Mouse (Mus musculus) hindbrain, postnatal 0 days (tissue): Measurements from ENCODE around the gene Rgs6. TPM values are rescaled to one million over a fixed set of nuclear protein-coding genes. Genes with fewer than 3 reads are reported as not detected.
A peak's percentile ranks its signal among the peaks of the same experiment; 100 is the strongest.

Experiments
- ATAC-seq: fragments of 200-750 bp; cut with Nextera tagmentation; 2 replicates; pipeline ENCODE4 v1.8.0; 2017; ENCODE audit warnings: mild to moderate bottlenecking, moderate TSS enrichment, moderate library complexity
- DNase-seq: peaks from one replicate; pipeline ENCODE4 v3.0.0-alpha.2; 2015; ENCODE audit warnings: low spot score
- H3K27ac ChIP-seq: fragments of 300-500 bp; sonication (generic); 2 replicates; pipeline ENCODE4 v1.5.1; 2014; ENCODE audit warnings: mild to moderate bottlenecking
- H3K27me3 ChIP-seq: fragments of 300-500 bp; sonication (generic); 2 replicates; pipeline ENCODE4 v1.6.1; 2014; ENCODE audit warnings: low read length, mixed read lengths; ENCODE audit not compliant: insufficient read depth
- H3K36me3 ChIP-seq: fragments of 300-500 bp; sonication (generic); 2 replicates; pipeline ENCODE4 v1.6.1; 2014; ENCODE audit warnings: low read length, mixed read lengths; ENCODE audit not compliant: insufficient read depth
- H3K4me1 ChIP-seq: fragments of 300-500 bp; sonication (generic); 2 replicates; pipeline ENCODE4 v1.6.1; 2014; ENCODE audit warnings: antibody characterized with exemption, low read length, mixed read lengths; ENCODE audit not compliant: insufficient read depth
- H3K4me2 ChIP-seq: fragments of 300-500 bp; sonication (generic); 2 replicates; pipeline ENCODE4 v1.6.1; 2014; ENCODE audit warnings: low read depth, mild to moderate bottlenecking, low read length, moderate library complexity, mixed read lengths
- H3K4me3 ChIP-seq: fragments of 300-500 bp; sonication (generic); 2 replicates; pipeline ENCODE4 v1.5.1; 2014; ENCODE audit warnings: low read length
- H3K9ac ChIP-seq: fragments of 300-500 bp; sonication (generic); replicated peaks from 2 replicates; pipeline ENCODE4 v1.6.1; 2014; ENCODE audit warnings: mild to moderate bottlenecking, low read length, moderate library complexity, mixed read lengths
- H3K9me3 ChIP-seq: fragments of 300-500 bp; sonication (generic); 2 replicates; pipeline ENCODE4 v1.6.1; 2016; ENCODE audit warnings: low read length, mixed read lengths
- CTCF ChIP-seq: IDR thresholded peaks from 2 replicates; pipeline ENCODE4 v1.5.1; 2016; ENCODE audit warnings: antibody characterized with exemption, control low read depth, low read depth
- WGBS: fragments of 180-500 bp; shearing (Covaris S2); extraction: QIAGEN DNeasy Blood & Tissue Kit; methylation state at CpG from one replicate; pipeline ENCODE4 v1.1.7; 2014; 5-methylcytosine and 5-hydroxymethylcytosine counted together
- polyA plus RNA-seq: library from polyadenylated mRNA; unstranded; fragments of >200 nt; fragmentation: Nextera tagmentation; extraction: Ambion mirVana; gene quantifications from 2 replicates; pipeline ENCODE4 v1.2.1, GENCODE M21; 2015
- total RNA-seq: library from RNA; depleted of rRNA; stranded (reverse); fragments of >200 nt; gene quantifications from 2 replicates; pipeline ENCODE4 v1.2.3, GENCODE M21; 2014

The Rgs6 gene
- total and polyA plus RNA-seq, 2 experiments from 2014 or later: 14.3 to 16.4 TPM

- Histone ChIP-seq H3K9ac (no peak overlapping the region), H3K4me1 (no peaks in the 10 kb centered on the region), H3K27me3 (no peaks in the 10 kb centered on the region), H3K9me3 (no peaks in the 10 kb centered on the region), H3K36me3 (no peaks in the 10 kb centered on the region), H3K27ac (no peak overlapping the region), H3K4me2 (no peak overlapping the region), H3K4me3 (no peak overlapping the region)
- ATAC-seq (no peak), DNase-seq (no peak)
- 50% methylated on average over 3 of the region's 3 CpGs for WGBS
- TF ChIP-seq CTCF: peak; percentile 38
Measured at GRCm38 (mm10) chr12:83026985-83027384, 438.9 kb downstream of the Rgs6 start.

GRCm38 (mm10) chr12:83033171-83033835 is 445.2 kb downstream of the Rgs6 start:
- H3K27me3 ChIP-seq: no peaks in the 10 kb centered on the region
- no peak for TF ChIP-seq CTCF
- 40% methylated on average over 7 of the region's 7 CpGs for WGBS
- H3K36me3 ChIP-seq: no peaks in the 10 kb centered on the region
- no peaks in the 10 kb centered on the region; the same call in 1 of the 2 replicates for H3K4me1 ChIP-seq
- H3K27ac ChIP-seq: peak overlapping the region; percentile 3; the same call in 1 of the 2 replicates
- H3K9me3 ChIP-seq: no peaks in the 10 kb centered on the region
- H3K4me3 ChIP-seq: no peak overlapping the region
- ATAC-seq (no peak), DNase-seq (peak; percentile 16)
- H3K9ac ChIP-seq: no peak overlapping the region
- no peak overlapping the region for H3K4me2 ChIP-seq

GRCm38 (mm10) chr12:83034859-83035569 is 446.9 kb downstream of the Rgs6 start:
- Histone ChIP-seq H3K9ac (no peak overlapping the region), H3K27ac (no peak overlapping the region), H3K36me3 (no peaks in the 10 kb centered on the region), H3K4me2 (no peak overlapping the region), H3K4me3 (no peak overlapping the region), H3K4me1 (no peaks in the 10 kb centered on the region; the same call in 1 of the 2 replicates), H3K27me3 (no peaks in the 10 kb centered on the region), H3K9me3 (no peaks in the 10 kb centered on the region)
- DNase-seq (no peak), ATAC-seq (no peak)
- no peak for TF ChIP-seq CTCF
- 85% methylated on average over 3 of the region's 3 CpGs for WGBS

GRCm38 (mm10) chr12:83037798-83038560 is 449.9 kb downstream of the Rgs6 start:
- 0 out of 2 replicates have a peak overlapping the region, but pooled peaks have one; percentile 28 for H3K27ac ChIP-seq
- WGBS: 62% methylated on average over 25 of the region's 25 CpGs
- no peaks in the 10 kb centered on the region; the same call in 1 of the 2 replicates for H3K4me1 ChIP-seq
- peak; percentile 55 for DNase-seq
- H3K9ac ChIP-seq: no peak overlapping the region
- no peak overlapping the region for H3K4me3 ChIP-seq
- no peak for TF ChIP-seq CTCF
- H3K4me2 ChIP-seq: no peak overlapping the region
- H3K9me3 ChIP-seq: no peaks in the 10 kb centered on the region
- no peaks in the 10 kb centered on the region for H3K27me3 ChIP-seq
- no peaks in the 10 kb centered on the region for H3K36me3 ChIP-seq
- ATAC-seq: 0 out of 2 replicates have a peak, but pooled peaks have one; percentile 21

GRCm38 (mm10) chr12:83038779-83039178 is 450.7 kb downstream of the Rgs6 start:
- no peak overlapping the region for H3K9ac ChIP-seq
- no peak for TF ChIP-seq CTCF
- H3K27me3 ChIP-seq: no peaks in the 10 kb centered on the region
- no peak overlapping the region for H3K4me2 ChIP-seq
- no peaks in the 10 kb centered on the region for H3K9me3 ChIP-seq
- DNase-seq: no peak
- H3K4me1 ChIP-seq: peaks cover 1% of the 10 kb centered on the region; the same call in 1 of the 2 replicates
- H3K36me3 ChIP-seq: no peaks in the 10 kb centered on the region
- no peak for ATAC-seq
- 0 out of 2 replicates have a peak overlapping the region, but pooled peaks have one; percentile 28 for H3K27ac ChIP-seq
- 66% methylated on average over 7 of the region's 7 CpGs for WGBS
- H3K4me3 ChIP-seq: no peak overlapping the region

GRCm38 (mm10) chr12:83039859-83040258 is 451.8 kb downstream of the Rgs6 start:
- DNase-seq (peak; percentile 66), ATAC-seq (peak; percentile 36; the same call in 1 of the 2 replicates)
- TF ChIP-seq CTCF: no peak
- H3K27ac ChIP-seq: no peak overlapping the region
- H3K4me1 ChIP-seq: peaks cover 11% of the 10 kb centered on the region
- H3K9ac ChIP-seq: no peak overlapping the region
- H3K27me3 ChIP-seq: no peaks in the 10 kb centered on the region
- H3K4me3 ChIP-seq: no peak overlapping the region
- H3K36me3 ChIP-seq: no peaks in the 10 kb centered on the region
- H3K4me2 ChIP-seq: no peak overlapping the region
- no peaks in the 10 kb centered on the region for H3K9me3 ChIP-seq
- 51% methylated on average over 3 of the region's 3 CpGs for WGBS
